Mouse (Mus musculus): ENCODE results near the gene Mybpc2. TPM values are rescaled to one million over a fixed set of nuclear protein-coding genes. Genes with fewer than 3 reads are reported as not detected.

Gene Mybpc2
- total RNA-seq, 4 experiments from 2014 or later, result 5,017 to 5,674 (median 5,484) TPM

GRCm38 (mm10) chr7:44465111-44465510, 59.3 kb downstream of the Mybpc2 start, which contains the start of gene Aspdh:
TSS of gene Aspdh (plus strand) at chr7:44465391.
- no peak for DNase-seq (ENCODE audit: low spot score in 2 of 2)

GRCm38 (mm10) chr7:44464511-44464910, 59.9 kb downstream of the Mybpc2 start:
- no peak for DNase-seq (ENCODE audit: low spot score in 2 of 2)

GRCm38 (mm10) chr7:44463556-44464225, 60.8 kb downstream of the Mybpc2 start:
- DNase-seq (ENCODE audit: low spot score in 2 of 2), result no peak

GRCm38 (mm10) chr7:44463056-44463425, 61.4 kb downstream of the Mybpc2 start:
- DNase-seq (ENCODE audit: low spot score in 2 of 2), result no peak

GRCm38 (mm10) chr7:44462218-44463055, 62.0 kb downstream of the Mybpc2 start:
- DNase-seq (ENCODE audit: low spot score in 2 of 2), result no peak

GRCm38 (mm10) chr7:44461503-44462217, 62.8 kb downstream of the Mybpc2 start:
- no peak for DNase-seq (ENCODE audit: low spot score in 2 of 2)

- DNase-seq (ENCODE audit: low spot score in 2 of 2), result no peak
These were observed 63.5 kb downstream of the Mybpc2 start for GRCm38 (mm10) chr7:44460767-44461502.

GRCm38 (mm10) chr7:44460067-44460466, 64.4 kb downstream of the Mybpc2 start:
- peak in 1 of 2 experiments; percentile 0 for DNase-seq (ENCODE audit: low spot score in 2 of 2)

GRCm38 (mm10) chr7:44456302-44456701, 68.2 kb downstream of the Mybpc2 start:
- DNase-seq (ENCODE audit: low spot score in 2 of 2), result no peak

GRCm38 (mm10) chr7:44453256-44453655, 71.2 kb downstream of the Mybpc2 start:
- no peak for DNase-seq (ENCODE audit: low spot score in 2 of 2)

Small RNA genes within 50 kb of the gene (microRNA-seq; reads per million reads assigned to microRNA genes)
- gene Mir7052 (not detected), gene Mir7053 (not detected)

Other genes with a start within 250 kb of the Mybpc2 start
- gene Clec11a, start 217.8 kb downstream of the Mybpc2 start, total RNA-seq (2022), result 1 to 10 TPM in 2 of 4 experiments, under 1 TPM in 2; 0.53 to 1.3 (median 0.99) TPM
- under 1 TPM; 0.17 to 0.43 (median 0.34) TPM for gene Shank1, start 214.4 kb downstream of the Mybpc2 start, total RNA-seq (2022)
- gene Syt3, start 140.6 kb downstream of the Mybpc2 start, total RNA-seq (2022), result 1 to 10 TPM; 3.2 to 7.0 (median 5.2) TPM
- gene 1700008O03Rik, start 138.8 kb downstream of the Mybpc2 start, total RNA-seq (2022), result not detected
- gene Lrrc4b, start 95.6 kb downstream of the Mybpc2 start, total RNA-seq (2022), result under 1 TPM; 0.10 to 0.27 (median 0.11) TPM
- gene Aspdh, start 59.3 kb downstream of the Mybpc2 start, total RNA-seq (2022), result under 1 TPM in 1 of 4 experiments, not detected in 3; 0.29 TPM
- 10 to 100 TPM; 48.9 to 66.1 (median 56.3) TPM for gene Josd2, start 56.7 kb downstream of the Mybpc2 start, total RNA-seq (2022)
- 10 to 100 TPM; 48.6 to 53.7 (median 51.8) TPM for gene Emc10, start 28.1 kb downstream of the Mybpc2 start, total RNA-seq (2022)
- gene Fam71e1, start 28.1 kb downstream of the Mybpc2 start, total RNA-seq (2022), result 1 to 10 TPM; 3.4 to 5.4 (median 4.4) TPM
- not detected for gene Spib, start 7.4 kb upstream of the Mybpc2 start, total RNA-seq (2022)
- 1 to 10 TPM; 4.6 to 5.9 (median 5.4) TPM for gene Pold1, start 24.2 kb upstream of the Mybpc2 start, total RNA-seq (2022)
- gene Nr1h2, start 29.3 kb upstream of the Mybpc2 start, total RNA-seq (2022), result 10 to 100 TPM; 38.0 to 45.8 (median 40.1) TPM
- under 1 TPM in 3 of 4 experiments, not detected in 1; 0.22 to 0.46 (median 0.40) TPM for gene Napsa, start 47.7 kb upstream of the Mybpc2 start, total RNA-seq (2022)
- 1 to 10 TPM; 3.6 to 5.1 (median 4.5) TPM for gene Kcnc3, start 66.0 kb upstream of the Mybpc2 start, total RNA-seq (2022)
- 10 to 100 TPM; 38.7 to 58.3 (median 42.5) TPM for gene Myh14, start 146.2 kb upstream of the Mybpc2 start, total RNA-seq (2022)
- not detected for gene Izumo2, start 184.1 kb upstream of the Mybpc2 start, total RNA-seq (2022)
- gene Vrk3, start 223.8 kb upstream of the Mybpc2 start, total RNA-seq (2022), result 10 to 100 TPM; 19.9 to 23.5 (median 21.6) TPM
- under 1 TPM in 1 of 4 experiments, not detected in 3; 0.13 TPM for gene Zfp473, start 226.4 kb upstream of the Mybpc2 start, total RNA-seq (2022)